ENCODE assay signal across 7 mouse cellular contexts in genomic region chr11:20201661-20202101, GRCm38 (mm10). TPM values are rescaled to one million over a fixed set of nuclear protein-coding genes. Genes with fewer than 3 reads are reported as not detected.
DNase-seq lines count a peak whose midpoint lies in the region; ATAC-seq and TF ChIP-seq lines count a peak whose summit lies in the region.

No protein-coding gene starts in this region.

- TF ChIP-seq CTCF in C2C12 (IDR thresholded peaks at IDR 0.05; ENCODE audit: control insufficient read depth, insufficient read depth, insufficient read length) (no peak), G1E (IDR thresholded peaks at IDR 0.05; ENCODE audit: low read depth, low read length) (no peak)
- TF ChIP-seq CTCF in lung, embryonic 14.5 days (IDR thresholded peaks at IDR 0.05; ENCODE audit: low read depth), result no peak
- TF ChIP-seq CTCF in olfactory bulb, adult 2 months (IDR thresholded peaks at IDR 0.05; ENCODE audit: insufficient read depth, low read depth, low read length), result no peak

- H3ac ChIP-seq in C2C12 (ENCODE audit: control insufficient read depth, insufficient read length, low read depth), result peak overlapping the region; percentile 94

- no peak for ATAC-seq in G1E (ENCODE audit: extremely low read depth, insufficient number of reproducible peaks, low FRiP score, poor library complexity, severe bottlenecking)
- peak; percentile 11 for ATAC-seq in granulocyte monocyte progenitor cell, adult 5-6 weeks (replicated peaks; ENCODE audit: poor library complexity, severe bottlenecking)
- ATAC-seq in lung, embryonic 14.5 days (ENCODE audit: insufficient read depth), result peak; percentile 9

- H3K36me3 ChIP-seq in C2C12 (ENCODE audit: control insufficient read depth, insufficient read depth) (peaks cover 21% of the 10 kb centered on the region), G1E (replicated peaks) (peaks cover 17% of the 10 kb centered on the region)
- H3K36me3 ChIP-seq in lung, embryonic 14.5 days (ENCODE audit: insufficient read depth), result 0 out of 2 replicates have a peak, but pooled peaks cover 5% of the 10 kb centered on the region

- peak overlapping the region; percentile 98 for H3K27ac ChIP-seq in lung, embryonic 14.5 days (ENCODE audit: low read depth)
- peak overlapping the region; percentile 70; the same call in 1 of the 2 replicates for H3K27ac ChIP-seq in olfactory bulb, adult 2 months (ENCODE audit: insufficient read depth, low read depth, low read length)

- H3K4me3 ChIP-seq in C2C12 (ENCODE audit: insufficient read depth, poor library complexity, severe bottlenecking) (peak overlapping the region; percentile 98), G1E (ENCODE audit: low read depth, low read length) (peak overlapping the region; percentile 97)
- H3K4me3 ChIP-seq in lung, embryonic 14.5 days (ENCODE audit: low read depth, low read length), result peak overlapping the region; percentile 98
- peak overlapping the region; percentile 95 for H3K4me3 ChIP-seq in olfactory bulb, adult 2 months (ENCODE audit: insufficient read depth, low read depth, low read length)

- H3K79me2 ChIP-seq in C2C12 (ENCODE audit: control insufficient read depth, insufficient read depth), result peaks cover 54% of the 10 kb centered on the region

- peak overlapping the region; percentile 93 for H3K4me2 ChIP-seq in lung, embryonic 14.5 days

- peak; percentile 44 for DNase-seq in G1E (ENCODE audit: low spot score)
- peak; percentile 54 for DNase-seq in embryo, embryonic 10.5 days (ENCODE audit: low spot score)
- peak; percentile 77 for DNase-seq in kidney, postnatal 10 days
- DNase-seq in lung, embryonic 14.5 days, result peak; percentile 71

- no peaks in the 10 kb centered on the region for H3K9me3 ChIP-seq in G1E (replicated peaks)
- no peaks in the 10 kb centered on the region for H3K9me3 ChIP-seq in lung, embryonic 14.5 days (ENCODE audit: low read depth, low read length)

- H3K27me3 ChIP-seq in C2C12 (ENCODE audit: control insufficient read depth, insufficient read depth, insufficient read length) (no peaks in the 10 kb centered on the region), G1E (ENCODE audit: insufficient read depth, low read length) (no peaks in the 10 kb centered on the region)
- no peaks in the 10 kb centered on the region for H3K27me3 ChIP-seq in lung, embryonic 14.5 days (ENCODE audit: insufficient read depth, low read length)

- H3K4me1 ChIP-seq in G1E (ENCODE audit: insufficient read depth, low read depth, low read length), result peaks cover 38% of the 10 kb centered on the region
- H3K4me1 ChIP-seq in lung, embryonic 14.5 days (ENCODE audit: insufficient read depth), result peaks cover 12% of the 10 kb centered on the region
- H3K4me1 ChIP-seq in olfactory bulb, adult 2 months (ENCODE audit: control insufficient read depth, insufficient read depth, low read length), result no peaks in the 10 kb centered on the region

- under 1% methylated on average over 40 of the region's 40 CpGs for WGBS in lung, embryonic 14.5 days
- WGBS in olfactory bulb, adult 2 months, result under 1% methylated on average over 40 of the region's 40 CpGs

- no peak for TF ChIP-seq POLR2A in olfactory bulb, adult 2 months (IDR thresholded peaks at IDR 0.05; ENCODE audit: insufficient read depth, low read depth, low read length)

- peaks cover 52% of the 10 kb centered on the region for H3K79me3 ChIP-seq in C2C12 (ENCODE audit: low read depth)

- H3K9ac ChIP-seq in lung, embryonic 14.5 days, result peak overlapping the region; percentile 99

TF ChIP-seq in C2C12, 6 proteins besides CTCF, POLR2A, EP300 and RAD21:
- no peak for TF ChIP-seq CEBPB (IDR thresholded peaks at IDR 0.05; ENCODE audit: low read depth)
- no peak for TF ChIP-seq MAX (IDR thresholded peaks at IDR 0.05)
- no peak for TF ChIP-seq MYOG (IDR thresholded peaks at IDR 0.05; ENCODE audit: control insufficient read depth, extremely low read depth, insufficient read length)
- no peak for TF ChIP-seq USF1 (IDR thresholded peaks at IDR 0.05; ENCODE audit: low read depth)
- TF ChIP-seq FOSL1 (IDR thresholded peaks at IDR 0.05; ENCODE audit: insufficient read depth, low read length, poor library complexity, severe bottlenecking), result no peak
- no peak for TF ChIP-seq MYOD1 (IDR thresholded peaks at IDR 0.05; ENCODE audit: control insufficient read depth, insufficient read length, low read depth)

RNA-seq across cellular contexts. Expression of gene Rab1a, which starts 0.4 kb away (rescaled TPM):
- polyA plus RNA-seq in C2C12 (2012; fragmentation: generic; extraction: Trizol), result 96.8 TPM
- total RNA-seq in G1E (2014; fragmentation: Nextera tagmentation), result 105 and 110 TPM in 2 replicates
- total RNA-seq in G1E (2017), result 85.7 and 113 TPM in 2 replicates
- polyA plus RNA-seq in G1E (2012), result 32.8 and 34.0 TPM in 2 replicates
- 104 and 142 TPM in 2 replicates for total RNA-seq in granulocyte monocyte progenitor cell, adult 5-6 weeks (2014; fragmentation: Nextera tagmentation)
- 96.9 and 106 TPM in 2 replicates for total RNA-seq in granulocyte monocyte progenitor cell, adult 5-6 weeks (2017)
- polyA plus RNA-seq in lung, embryonic 14.5 days (2014; fragmentation: Nextera tagmentation; extraction: Ambion mirVana), result 241 and 258 TPM in 2 replicates
- not detected in 2 replicates for polyA plus RNA-seq in olfactory bulb, adult 2 months (2012; ENCODE audit: insufficient read depth, insufficient read length, low replicate concordance, missing spikeins)

RNA-seq across cellular contexts. Expression of gene Cep68, which starts 47.5 kb away (rescaled TPM):
- polyA plus RNA-seq in C2C12 (2012; fragmentation: generic; extraction: Trizol), result 11.0 TPM
- total RNA-seq in G1E (2014; fragmentation: Nextera tagmentation), result 32.9 and 37.5 TPM in 2 replicates
- total RNA-seq in G1E (2017), result 19.9 and 20.6 TPM in 2 replicates
- 23.3 and 25.4 TPM in 2 replicates for polyA plus RNA-seq in G1E (2012)
- 40.0 and 41.2 TPM in 2 replicates for total RNA-seq in granulocyte monocyte progenitor cell, adult 5-6 weeks (2014; fragmentation: Nextera tagmentation)
- 23.3 and 23.7 TPM in 2 replicates for total RNA-seq in granulocyte monocyte progenitor cell, adult 5-6 weeks (2017)
- 43.4 and 46.6 TPM in 2 replicates for polyA plus RNA-seq in lung, embryonic 14.5 days (2014; fragmentation: Nextera tagmentation; extraction: Ambion mirVana)
- polyA plus RNA-seq in olfactory bulb, adult 2 months (2012; ENCODE audit: insufficient read depth, insufficient read length, low replicate concordance, missing spikeins), result not detected in 2 replicates

Comparison
In these comparisons a context has a peak if more than half of its experiments do, and no peak if none do; other contexts are left out.
1. RNA of gene Cep68, which starts 47.5 kb away (polyA plus RNA-seq): 43.4 to 46.6 TPM in lung, embryonic 14.5 days, 23.3 to 25.4 TPM in G1E and 11.0 TPM in C2C12 (single experiment); not detected in olfactory bulb, adult 2 months; every median in the first group is over 10 times any median in the second.
2. Peak in every context shown above with its lines, with median percentiles within 50 percentile points of each other: H3K4me3 ChIP-seq and DNase-seq.